13 mouse cellular contexts compared by ENCODE assay signal in the genomic region with DNA sequence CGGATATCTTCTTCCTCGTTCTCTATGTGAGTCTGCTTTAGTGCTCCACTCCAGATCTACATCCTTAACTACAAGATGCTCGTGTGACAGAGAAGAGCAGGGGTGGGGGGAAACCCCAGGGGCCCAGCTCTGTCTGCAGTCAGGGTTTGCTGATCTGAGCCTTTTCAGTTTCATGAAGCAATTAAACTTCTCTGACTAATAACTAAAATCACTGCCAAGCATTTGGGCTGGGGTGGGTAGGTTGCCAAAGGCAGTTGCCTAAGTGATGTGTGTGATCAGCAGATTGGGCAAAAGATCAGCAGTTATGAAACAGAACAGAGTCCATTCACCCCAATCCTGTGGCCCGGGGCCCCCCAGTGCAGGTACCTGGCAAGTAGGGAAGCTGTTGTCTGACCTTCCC.
DNase-seq lines count a peak whose midpoint lies in the region; ATAC-seq lines count a peak whose summit lies in the region.
"Had no signal": no experiment of that assay in that cellular context is flagged by ENCODE, and none has a peak within 500 bp of the region (broad histone marks: within the 10 kb centered on the region; RNA-seq: fewer than 3 reads in every experiment).

No protein-coding gene starts in this region.

- H3K9me3 ChIP-seq in hindbrain, embryonic 11.5 days (ENCODE audit: control insufficient read depth, low read length): no peaks in the 10 kb centered on the region
- H3K9me3 ChIP-seq: lung, embryonic 15.5 days; stomach, embryonic 15.5 days had no signal

- 94% methylated on average over 4 of the region's 4 CpGs for WGBS in hindbrain, embryonic 11.5 days

- no peak overlapping the region for H3K9ac ChIP-seq in hindbrain, embryonic 11.5 days (ENCODE audit: low read depth, low read length)
- H3K9ac ChIP-seq: lung, embryonic 15.5 days; stomach, embryonic 15.5 days had no signal

- no peaks in the 10 kb centered on the region for H3K27me3 ChIP-seq in hindbrain, embryonic 11.5 days (ENCODE audit: control insufficient read depth, insufficient read depth, low read length)
- H3K27me3 ChIP-seq: lung, embryonic 15.5 days; stomach, embryonic 15.5 days had no signal

- ATAC-seq in hindbrain, embryonic 11.5 days (ENCODE audit: low FRiP score): no peak

- no peaks in the 10 kb centered on the region for H3K4me1 ChIP-seq in hindbrain, embryonic 11.5 days (replicated peaks; ENCODE audit: control insufficient read depth, insufficient read depth, low read length)

- no peaks in the 10 kb centered on the region for H3K36me3 ChIP-seq in hindbrain, embryonic 11.5 days (ENCODE audit: control insufficient read depth, insufficient read depth, low read length)
- H3K36me3 ChIP-seq: lung, embryonic 15.5 days; stomach, embryonic 15.5 days had no signal

- no peak overlapping the region for H3K4me3 ChIP-seq in hindbrain, embryonic 11.5 days (ENCODE audit: low read depth, low read length)
- H3K4me3 ChIP-seq: forebrain, embryonic 10.5 days; lung, embryonic 15.5 days; stomach, embryonic 15.5 days had no signal

- peak; percentile 25 to 29 for DNase-seq in cerebellum, postnatal 10 days
- no peak for DNase-seq in cerebellum, adult 9-11 months
- peak; percentile 44 for DNase-seq in lung, postnatal 36 days
- no peak for DNase-seq in lung, postnatal 4 days
- DNase-seq in gastrocnemius, postnatal 10 days: peak; percentile 22
- peak; percentile 56 to 64 for DNase-seq in layer of hippocampus, postnatal 36 days
- no peak for DNase-seq in cerebellum, postnatal 25 days
- DNase-seq in hindbrain, embryonic 11.5 days (ENCODE audit: low spot score): no peak
- DNase-seq: cerebellum, adult 8-10 months; heart, postnatal 14 days had no signal

- H3K4me2 ChIP-seq in hindbrain, embryonic 11.5 days (replicated peaks; ENCODE audit: low read depth, low read length): no peak overlapping the region
- H3K4me2 ChIP-seq: lung, embryonic 15.5 days; stomach, embryonic 15.5 days had no signal

- H3K27ac ChIP-seq in hindbrain, embryonic 11.5 days (ENCODE audit: low read depth, low read length): no peak overlapping the region
- H3K27ac ChIP-seq: forebrain, embryonic 10.5 days; lung, embryonic 15.5 days; stomach, embryonic 15.5 days had no signal

Comparison
In these comparisons a context has a peak if more than half of its experiments do, and no peak if none do; other contexts are left out.
1. DNase-seq: peak in cerebellum, postnatal 10 days (2 of 2), lung, postnatal 36 days (single experiment), gastrocnemius, postnatal 10 days (single experiment) and layer of hippocampus, postnatal 36 days (2 of 2); none in cerebellum, adult 9-11 months (single experiment), lung, postnatal 4 days (0 of 2), cerebellum, postnatal 25 days (0 of 2) and hindbrain, embryonic 11.5 days (single experiment).